Mouse (Mus musculus): ENCODE measurements around the gene Kif3a.
"Not testable (repeated sequence)": the region's sequence is repeated elsewhere in the genome, so short reads cannot be mapped to it uniquely, and the experiment has no call there.

Kif3a gene

DNA sequence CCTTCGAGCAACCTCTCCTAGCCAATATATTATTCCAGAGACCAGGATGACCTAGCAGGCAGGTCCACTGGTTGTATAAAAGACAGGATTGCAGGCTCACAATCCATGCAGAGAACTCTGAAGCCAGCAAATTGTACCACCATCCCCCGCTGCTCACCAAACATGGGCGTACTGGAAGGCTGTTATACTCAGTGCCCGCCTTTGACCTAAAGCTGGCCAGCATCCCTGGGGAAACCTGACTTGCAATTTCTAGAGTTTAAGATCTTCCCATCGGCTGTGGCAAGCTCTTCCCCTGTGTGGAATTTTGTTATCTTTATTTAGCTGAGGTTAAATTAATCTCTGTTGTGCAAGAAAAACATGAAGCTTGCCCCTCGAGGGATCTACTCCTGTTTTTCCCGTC, 24.2 kb upstream of the Kif3a start:
- DNase-seq (ENCODE audit: low read depth, low spot score), result no peak

GRCm38 (mm10) chr11:53546271-53546670, 20.9 kb upstream of the Kif3a start:
- DNase-seq (ENCODE audit: low read depth, low spot score), result no peak

DNA sequence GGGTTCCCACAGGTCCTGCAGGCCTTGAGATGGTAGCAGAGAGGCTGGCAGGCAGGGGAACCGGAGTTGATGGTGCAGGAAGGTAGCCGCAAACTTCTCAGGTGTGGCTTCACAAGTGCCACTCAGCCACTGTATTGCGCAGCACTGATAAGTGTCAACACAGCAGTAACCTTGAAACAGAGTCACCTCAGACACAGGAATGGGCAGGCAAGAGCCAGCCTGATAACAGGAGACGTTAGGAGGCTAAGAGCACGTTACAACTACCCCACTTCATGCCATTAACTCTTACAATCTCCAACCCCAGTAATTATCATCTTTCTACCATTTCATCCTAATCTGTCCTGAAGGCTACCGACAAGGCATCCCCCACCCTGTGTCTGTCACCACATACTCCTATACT, 19.6 kb upstream of the Kif3a start:
- no peak for DNase-seq (ENCODE audit: low read depth, low spot score)

DNA sequence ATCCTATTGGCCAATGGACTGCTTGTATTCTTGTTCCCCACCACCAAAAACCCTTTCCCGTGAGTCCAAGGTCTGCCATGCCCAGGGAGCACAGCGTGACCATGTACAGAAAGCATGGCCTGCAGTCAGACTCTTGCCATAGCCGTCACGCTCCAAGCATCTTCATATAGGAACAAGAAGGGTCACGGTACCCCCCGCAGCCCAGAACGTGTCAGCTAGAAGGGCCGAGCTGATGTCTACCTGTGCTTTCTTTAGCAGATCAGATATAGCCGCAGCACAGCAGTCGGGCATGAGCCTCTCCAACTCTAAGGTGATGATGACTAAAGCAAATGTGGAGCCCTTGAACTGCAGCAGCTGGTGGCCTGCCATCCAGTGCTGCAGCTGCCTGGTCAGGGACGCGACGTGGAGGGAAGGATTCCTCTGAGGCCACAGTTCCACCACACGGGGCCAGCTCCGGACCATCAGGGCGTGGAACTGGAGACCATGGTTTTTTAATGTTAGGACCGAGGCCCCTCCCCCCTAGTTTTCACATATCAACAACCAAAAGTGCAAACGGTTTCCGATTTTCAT, 19.1 kb upstream of the Kif3a start:
- DNase-seq (ENCODE audit: low read depth, low spot score), result no peak

GRCm38 (mm10) chr11:53550714-53551113, 16.5 kb upstream of the Kif3a start:
- DNase-seq (ENCODE audit: low read depth, low spot score), result no peak

GRCm38 (mm10) chr11:53551754-53552153, 15.4 kb upstream of the Kif3a start:
- no peak for DNase-seq (ENCODE audit: low read depth, low spot score)

DNA sequence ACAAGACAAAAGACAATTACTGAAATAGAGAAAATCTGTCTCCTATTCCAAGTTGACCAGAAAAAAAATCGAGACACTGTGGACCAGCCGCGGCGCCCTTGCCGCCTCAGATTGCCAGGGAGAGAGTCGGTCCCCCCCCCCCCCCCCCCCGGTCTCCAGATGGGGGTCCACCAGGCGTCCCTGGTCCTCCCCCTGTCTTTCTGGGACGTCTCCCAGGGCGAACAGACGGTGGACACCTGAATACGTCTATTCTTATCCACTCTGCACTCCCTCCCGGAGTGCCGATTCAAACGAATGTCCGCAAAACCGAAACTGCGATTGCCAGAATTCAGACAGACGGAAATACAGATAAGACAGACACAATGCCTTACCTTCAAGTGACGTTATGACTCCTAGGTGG, 10.7 kb upstream of the Kif3a start:
- DNase-seq (ENCODE audit: low read depth, low spot score), result not testable (repeated sequence)

DNA sequence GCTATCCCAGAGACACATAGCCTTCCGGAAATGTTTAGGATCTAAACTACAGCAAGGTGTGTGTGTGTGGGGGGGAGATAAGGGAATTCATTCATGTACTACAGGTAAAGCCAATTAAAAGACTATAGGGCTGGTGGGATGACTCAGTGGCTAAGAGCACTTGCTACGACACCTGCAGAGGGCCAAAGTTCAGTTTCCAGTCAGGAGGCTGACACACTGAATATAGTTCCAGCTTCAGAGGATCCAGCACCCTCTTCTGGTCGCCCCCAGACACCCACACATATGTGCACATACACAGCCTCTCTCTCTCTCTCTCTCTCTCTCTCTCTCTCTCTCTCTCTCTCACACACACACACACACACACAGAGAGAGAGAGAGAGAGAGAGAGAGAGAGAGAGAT, 9.2 kb upstream of the Kif3a start:
- not testable (repeated sequence) for DNase-seq (ENCODE audit: low read depth, low spot score)

- DNase-seq (ENCODE audit: low read depth, low spot score), result not testable (repeated sequence)
Observed at GRCm38 (mm10) chr11:53559980-53560379, 7.2 kb upstream of the Kif3a start.

- DNase-seq (ENCODE audit: low read depth, low spot score), result no peak
Observed at GRCm38 (mm10) chr11:53561986-53562385, 5.2 kb upstream of the Kif3a start.

DNA sequence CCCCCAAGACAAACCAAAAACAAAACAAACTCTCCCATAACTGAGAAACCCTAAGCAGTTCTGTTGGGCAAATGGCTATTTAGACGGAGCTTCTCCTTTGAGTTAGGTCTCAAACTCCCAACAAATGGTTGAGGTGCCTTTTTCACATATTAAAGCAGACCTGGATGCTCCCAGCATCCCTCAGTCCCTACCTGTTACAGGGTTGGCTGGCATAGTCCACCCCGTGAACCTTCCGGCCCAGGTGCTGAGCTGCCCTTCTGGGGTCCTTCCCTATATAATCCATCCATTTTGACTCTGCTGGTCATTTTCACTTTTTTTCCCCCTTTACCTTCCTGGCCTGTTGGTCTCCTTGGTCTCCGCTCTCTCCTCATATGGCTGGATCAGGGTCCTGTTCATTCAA, 533 bp upstream of the Kif3a start:
- no peak for DNase-seq (ENCODE audit: low read depth, low spot score)

DNA sequence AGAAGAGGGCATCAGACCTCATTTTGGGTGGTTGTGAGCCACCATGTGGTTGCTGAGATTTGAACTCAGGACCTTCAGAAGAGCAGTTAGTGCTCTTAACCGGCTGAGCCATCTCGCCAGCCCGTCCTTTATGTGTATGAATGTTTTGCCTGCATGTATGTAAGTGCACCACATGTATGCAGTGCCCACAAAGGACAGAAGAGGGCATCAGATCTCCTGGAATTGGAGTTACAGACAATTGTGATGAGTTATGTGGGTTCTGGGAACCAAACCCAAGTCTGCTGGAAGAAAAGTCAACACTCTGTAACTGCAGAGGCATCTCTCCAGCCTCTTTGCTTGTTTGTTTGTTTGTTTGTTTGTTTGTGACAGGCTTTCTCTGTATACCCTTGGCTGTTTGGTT, 13.4 kb downstream of the Kif3a start:
- DNase-seq (ENCODE audit: low read depth, low spot score), result no peak

DNA sequence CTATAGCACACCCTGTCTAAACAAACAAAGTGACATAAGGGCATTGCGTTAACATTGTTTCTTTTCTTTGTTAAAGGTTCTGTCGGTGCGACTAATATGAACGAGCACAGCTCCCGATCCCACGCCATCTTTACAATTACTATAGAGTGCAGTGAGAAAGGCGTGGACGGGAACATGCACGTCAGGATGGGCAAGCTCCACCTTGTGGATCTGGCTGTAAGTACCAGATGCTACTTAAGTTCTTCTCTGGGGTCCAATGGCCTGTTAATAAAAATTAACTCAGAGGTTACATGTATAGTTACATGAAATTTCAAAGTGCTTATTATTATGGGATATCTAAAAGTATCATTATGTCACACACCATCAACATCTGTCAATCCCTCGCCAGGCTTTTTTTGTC, 16.0 kb downstream of the Kif3a start:
- no peak for DNase-seq (ENCODE audit: low read depth, low spot score)

DNA sequence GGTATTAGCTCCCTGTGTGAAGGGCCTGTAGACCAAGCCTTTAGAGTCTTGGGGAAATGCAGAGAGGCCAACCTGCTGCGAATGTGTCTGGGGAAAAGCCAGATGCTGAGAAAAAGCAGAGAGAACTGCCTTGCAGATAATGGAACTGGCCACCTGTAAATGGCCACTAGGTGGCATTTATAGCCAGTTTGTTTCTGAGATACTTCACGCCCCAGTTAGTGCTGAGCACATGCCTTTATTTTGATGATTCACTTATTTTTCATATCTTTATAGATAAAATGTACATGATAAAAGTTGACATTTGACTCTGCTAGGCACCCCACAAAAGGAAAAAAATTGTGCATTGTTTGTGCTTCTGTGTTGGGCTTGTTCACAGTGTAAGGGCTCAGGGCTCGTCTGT, 17.7 kb downstream of the Kif3a start:
- peak; percentile 14 for DNase-seq (ENCODE audit: low read depth, low spot score)

DNA sequence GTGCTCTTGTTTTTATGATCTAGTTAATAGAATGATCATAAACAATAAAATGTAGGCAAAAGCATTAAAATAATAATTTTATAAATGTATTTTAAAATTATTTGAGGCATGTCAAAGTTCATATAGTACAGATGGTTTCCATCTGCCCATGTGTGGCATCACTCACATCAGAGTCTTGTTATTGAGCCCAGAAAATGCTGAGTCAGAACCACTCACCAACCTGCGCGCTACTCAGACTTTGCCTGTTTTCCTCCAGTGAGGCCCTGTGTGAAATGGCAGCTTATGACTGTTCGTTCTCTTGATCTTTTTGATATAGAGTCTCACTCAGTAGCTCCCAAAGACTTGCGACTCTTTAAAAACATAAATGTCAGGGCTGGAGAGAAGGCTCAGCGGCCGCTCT, 18.3 kb downstream of the Kif3a start:
- DNase-seq (ENCODE audit: low read depth, low spot score), result no peak

DNA sequence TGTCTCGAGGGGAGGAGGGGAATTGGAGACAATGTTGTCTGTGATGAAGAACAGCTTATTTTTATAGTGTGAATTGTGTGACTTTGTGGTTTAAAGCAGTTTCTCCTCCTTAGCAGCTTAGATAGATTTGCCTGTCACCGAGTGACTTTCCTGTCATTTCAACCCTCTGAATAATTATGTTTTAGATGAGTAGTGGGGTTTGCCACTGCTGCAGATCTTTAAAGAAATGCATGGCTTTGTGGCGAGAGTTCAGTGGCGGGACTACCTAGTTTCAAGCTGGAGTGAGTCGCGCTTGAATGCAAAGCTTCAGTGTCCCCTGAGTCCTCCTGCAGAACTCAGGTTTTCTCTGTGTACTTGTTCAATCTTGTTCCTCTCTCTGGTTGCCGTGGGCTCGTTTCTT, 21.1 kb downstream of the Kif3a start:
- DNase-seq (ENCODE audit: low read depth, low spot score), result no peak

DNA sequence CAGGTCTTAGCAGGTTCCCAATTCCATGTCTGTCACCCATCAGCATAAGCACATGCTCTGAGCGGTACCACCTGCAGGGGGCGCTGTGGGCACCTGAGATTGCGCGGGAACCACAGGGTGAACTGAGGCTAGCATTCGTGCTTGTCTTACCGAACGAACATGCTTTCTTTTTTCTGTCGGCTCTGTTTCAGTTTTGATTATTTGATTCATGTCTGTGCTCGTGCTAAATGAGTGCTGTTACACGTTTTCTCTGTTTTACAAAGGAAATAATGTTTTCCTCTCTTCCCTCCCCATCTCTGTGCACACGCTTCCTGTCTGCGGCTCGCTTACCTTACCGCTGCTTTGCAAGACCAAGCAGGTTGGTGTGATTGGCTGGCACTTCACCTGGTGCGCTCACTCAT, 23.2 kb downstream of the Kif3a start:
- DNase-seq (ENCODE audit: low read depth, low spot score), result no peak

GRCm38 (mm10) chr11:53591116-53591515, 23.9 kb downstream of the Kif3a start:
- no peak for DNase-seq (ENCODE audit: low read depth, low spot score)

DNA sequence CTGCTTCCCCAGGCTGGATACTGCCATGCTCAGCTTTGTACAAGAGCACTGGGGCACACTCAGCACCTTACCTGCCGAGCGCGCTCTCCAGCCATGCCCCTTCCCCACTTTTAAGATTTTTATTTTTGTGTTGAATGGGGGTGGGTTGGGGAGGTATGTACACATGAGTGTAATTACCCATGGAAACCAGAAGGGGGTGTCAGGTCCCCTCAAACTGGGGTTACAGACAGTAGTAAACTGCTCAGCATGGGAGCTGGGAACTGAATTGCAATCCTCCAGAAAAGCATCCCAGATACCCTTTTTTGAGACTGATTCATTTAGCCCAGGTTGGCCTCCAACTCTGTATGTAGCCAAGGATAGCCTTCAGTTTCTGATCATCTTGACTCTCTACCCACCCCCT, 37.8 kb downstream of the Kif3a start:
- DNase-seq (ENCODE audit: low read depth, low spot score), result no peak

DNA sequence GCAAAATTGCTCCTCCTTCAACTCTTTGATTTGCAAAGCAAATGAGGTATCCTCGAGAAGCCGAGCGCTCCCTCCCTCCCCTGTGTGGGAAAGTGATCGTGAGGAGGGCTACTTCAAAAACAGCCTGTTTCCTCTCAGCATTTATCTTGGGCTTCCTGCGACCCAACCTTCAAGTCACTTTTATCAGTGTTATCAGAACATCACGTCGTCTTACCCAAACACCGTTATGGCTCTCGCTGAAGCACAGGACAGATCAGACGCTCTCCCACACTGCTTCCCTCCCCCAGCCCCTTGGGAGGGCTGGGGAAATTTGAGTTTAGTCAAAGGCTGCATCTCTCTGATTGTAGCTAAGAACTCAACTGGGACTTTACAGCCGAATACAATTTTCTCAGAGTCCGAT, 38.4 kb downstream of the Kif3a start:
- no peak for DNase-seq (ENCODE audit: low read depth, low spot score)

GRCm38 (mm10) chr11:53609231-53609630, 42.1 kb downstream of the Kif3a start:
- DNase-seq (ENCODE audit: low read depth, low spot score), result no peak

- DNase-seq (ENCODE audit: low read depth, low spot score), result no peak
Observed at GRCm38 (mm10) chr11:53609672-53610071, 42.5 kb downstream of the Kif3a start.

DNA sequence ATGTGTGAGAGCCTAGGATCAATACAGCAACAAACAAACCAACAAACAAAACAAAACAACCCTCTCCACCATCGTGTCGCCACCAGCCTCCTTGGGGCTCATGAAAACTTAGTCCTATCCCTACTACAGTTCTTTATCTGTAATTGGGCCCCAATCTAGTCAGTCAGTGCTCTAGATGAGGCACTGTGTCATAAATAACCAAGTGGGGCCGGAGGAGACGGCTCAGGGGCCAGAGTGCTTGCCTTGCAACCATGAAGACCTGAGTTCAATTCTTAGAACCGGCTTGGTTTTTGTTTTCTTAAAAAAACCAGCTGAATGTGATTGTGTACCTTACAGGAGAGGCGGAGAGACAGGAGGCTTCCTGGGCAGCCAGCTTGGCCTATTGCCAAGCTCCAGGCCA, 48.0 kb downstream of the Kif3a start:
- DNase-seq (ENCODE audit: low read depth, low spot score), result no peak

DNA sequence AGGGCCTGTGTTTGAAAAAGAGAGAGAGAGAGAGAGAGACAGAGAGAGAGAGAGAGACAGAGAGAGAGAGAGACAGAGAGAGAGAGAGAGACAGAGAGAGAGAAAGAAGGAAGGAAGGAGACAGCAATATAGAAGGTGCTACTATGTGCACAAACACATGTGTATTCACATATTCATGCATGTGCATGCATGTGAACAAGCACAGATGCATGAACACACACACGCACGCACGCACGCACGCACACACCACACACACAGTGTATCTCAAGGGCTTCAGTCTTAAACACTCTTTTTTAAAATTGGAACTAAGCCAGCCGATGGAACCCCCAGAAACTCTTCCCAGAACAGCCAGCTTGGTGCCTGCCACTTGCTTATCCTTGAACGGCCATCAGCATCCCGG, 48.4 kb downstream of the Kif3a start:
- DNase-seq (ENCODE audit: low read depth, low spot score), result no peak

All from retina, postnatal 7 days (tissue).